Mouse (Mus musculus) kidney, adult 8-10 months (tissue): ENCODE measurements around the gene Cdk5rap3.
A peak's percentile ranks its signal among the peaks of the same experiment; 100 is the strongest.

ENCODE experiments used
- DNase-seq, 2 experiments: peaks; one replicate each; pipeline ENCODE4 v3.0.0; 2022

The Cdk5rap3 gene

DNA sequence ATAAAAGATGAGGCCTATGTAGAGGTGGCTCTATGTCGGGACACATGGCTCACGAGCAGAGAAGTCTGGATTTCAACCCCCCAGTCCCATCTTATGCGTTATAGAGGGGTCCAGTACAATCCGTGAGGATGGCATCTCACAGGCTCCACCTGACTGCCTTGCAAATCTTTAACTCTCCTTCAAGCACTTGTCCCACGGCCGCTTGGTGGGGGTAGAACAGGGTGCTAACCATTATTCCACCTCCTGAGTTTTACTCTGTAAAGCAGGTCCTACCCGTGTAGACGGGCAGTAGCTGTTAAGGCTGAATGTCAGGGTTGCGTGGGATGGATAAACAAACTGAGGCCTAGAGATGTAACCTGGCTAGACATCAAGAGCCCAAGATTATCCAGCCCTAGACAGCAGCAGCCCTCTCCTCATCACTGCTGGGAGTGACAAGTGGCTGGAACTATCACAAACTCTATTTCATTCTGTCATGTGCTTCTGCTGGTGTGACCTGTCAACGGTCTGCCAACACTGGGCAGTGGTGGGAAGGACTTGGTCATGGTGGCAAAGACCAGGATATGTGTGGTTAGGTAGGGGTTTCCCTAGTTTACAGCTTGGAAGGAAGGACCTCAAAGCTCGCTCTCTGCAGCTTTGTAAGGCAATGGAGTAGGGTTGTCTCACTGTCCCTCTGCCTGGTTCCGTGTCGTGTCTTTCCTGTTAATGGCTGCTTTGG is 17.4 kb upstream of the Cdk5rap3 start:
- DNase-seq = peak in 1 of 2 experiments; percentile 54

DNA sequence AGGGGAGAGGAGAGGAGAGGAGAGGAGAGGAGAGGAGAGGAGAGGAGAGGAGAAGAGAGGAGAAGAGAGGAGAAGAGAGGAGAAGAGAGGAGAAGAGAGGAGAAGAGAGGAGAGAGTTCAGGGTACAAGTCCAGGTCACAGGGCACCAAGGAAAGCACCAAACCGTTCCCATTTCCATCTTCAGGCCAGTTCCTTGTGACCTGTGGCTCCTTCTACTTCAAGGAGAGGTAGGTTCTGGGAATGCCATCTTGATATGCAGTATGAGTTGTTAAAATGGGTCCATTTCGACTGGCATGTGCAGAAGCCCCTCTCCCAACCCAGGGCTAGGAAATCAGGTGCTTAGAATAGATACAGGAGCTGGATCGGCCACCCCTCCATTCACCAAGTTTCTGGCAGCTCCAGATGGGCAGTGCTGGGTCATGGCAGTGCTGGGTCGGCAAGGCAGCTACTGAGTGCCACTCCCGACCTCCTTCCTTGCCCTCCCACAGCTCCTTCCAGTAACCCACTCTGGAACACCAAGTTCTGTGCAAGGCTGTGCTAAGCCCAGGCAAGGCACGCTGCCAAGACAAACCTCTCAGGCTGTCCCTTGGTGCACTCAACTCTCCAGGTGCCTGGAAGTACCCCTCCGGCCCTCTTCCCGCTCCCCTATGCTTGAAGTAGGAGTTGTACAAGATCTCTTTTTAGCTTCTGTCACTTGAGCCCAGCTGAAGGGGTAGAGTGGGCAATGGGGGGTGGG is 15.2 kb upstream of the Cdk5rap3 start:
- DNase-seq = peak; percentile 80 to 88

- DNase-seq = peak; percentile 81 to 88
Observed at GRCm38 (mm10) chr11:96929766-96930331, 13.6 kb upstream of the Cdk5rap3 start.

DNA sequence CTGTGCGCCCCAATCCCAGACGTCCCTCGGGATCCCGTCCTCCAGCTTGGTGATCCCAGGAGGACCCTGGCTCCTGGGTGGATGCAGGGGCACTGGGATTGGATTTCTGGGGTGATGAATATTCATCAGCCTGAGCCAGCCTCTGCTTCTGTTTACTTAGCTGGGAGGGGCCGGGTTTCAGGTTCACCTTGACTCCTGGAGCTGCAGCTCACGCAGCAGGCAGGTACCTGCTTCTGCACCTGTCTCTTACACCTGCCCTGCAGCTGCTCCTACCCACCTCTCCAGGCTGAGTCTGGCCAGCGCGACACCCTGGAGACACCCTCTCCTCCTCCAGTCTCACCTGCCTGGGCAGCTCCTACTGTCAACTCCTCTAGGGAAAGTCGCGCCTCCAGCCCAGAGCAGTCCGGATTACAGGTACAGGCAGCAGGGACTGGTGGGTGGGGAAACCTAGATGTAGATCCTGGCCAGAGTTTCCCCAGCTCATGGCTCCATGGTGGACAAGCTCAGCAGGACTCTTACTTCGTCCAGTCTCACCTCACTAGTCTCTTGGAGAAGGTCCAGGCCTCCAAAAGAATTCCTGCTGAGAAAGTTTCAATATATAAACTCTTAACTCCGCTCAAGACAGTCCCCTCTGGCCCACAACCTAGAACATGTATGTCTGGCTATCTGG is 12.9 kb upstream of the Cdk5rap3 start:
- DNase-seq = peak; percentile 86 to 90

DNA sequence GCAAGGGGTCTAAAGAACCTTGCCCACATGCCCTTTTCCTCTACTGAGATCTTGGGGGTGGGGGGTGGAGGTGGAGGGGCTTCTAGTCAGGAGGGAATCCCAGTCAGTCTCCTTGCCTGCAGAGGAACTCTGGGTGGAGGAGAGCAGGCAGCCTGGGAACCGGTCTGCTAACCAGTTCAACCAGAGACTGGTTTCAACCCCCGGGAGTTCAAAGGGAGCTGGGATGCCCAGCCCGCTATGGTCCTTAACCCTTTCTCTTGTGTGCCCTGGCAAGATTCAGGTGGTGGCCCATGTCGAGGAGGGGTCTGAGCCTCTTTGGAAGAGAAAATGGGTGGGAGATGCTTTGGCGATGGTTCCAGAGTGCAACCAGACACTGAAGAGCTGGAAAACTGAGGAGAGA is 12.4 kb upstream of the Cdk5rap3 start:
- DNase-seq = peak in 1 of 2 experiments; percentile 74

DNA sequence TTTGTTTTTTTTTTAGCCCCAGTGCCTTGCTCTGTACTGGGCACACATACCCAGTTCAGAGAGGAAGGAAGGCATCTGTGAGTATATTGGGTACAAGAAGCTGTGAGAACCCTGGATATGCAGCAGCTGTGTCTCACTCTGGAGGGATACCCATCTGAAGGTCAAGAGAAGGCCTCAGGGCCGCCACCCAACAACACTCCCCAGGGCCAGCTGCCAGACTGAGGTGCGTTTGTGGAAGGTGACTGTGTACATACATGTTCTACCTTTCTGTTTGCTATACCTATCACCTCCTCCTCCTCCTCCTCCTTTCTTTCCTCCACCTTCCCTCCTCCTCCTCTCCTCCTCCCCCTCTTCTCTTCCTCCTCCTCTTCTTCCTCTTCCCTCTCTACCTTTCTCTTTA is 11.8 kb upstream of the Cdk5rap3 start, which contains the start of gene Prr15l:
TSS of gene Prr15l (plus strand) at position 17 of the 400 bp plus-strand sequence.
- no peak for DNase-seq

- DNase-seq = no peak
Observed at GRCm38 (mm10) chr11:96926587-96926986, 10.3 kb upstream of the Cdk5rap3 start.

DNA sequence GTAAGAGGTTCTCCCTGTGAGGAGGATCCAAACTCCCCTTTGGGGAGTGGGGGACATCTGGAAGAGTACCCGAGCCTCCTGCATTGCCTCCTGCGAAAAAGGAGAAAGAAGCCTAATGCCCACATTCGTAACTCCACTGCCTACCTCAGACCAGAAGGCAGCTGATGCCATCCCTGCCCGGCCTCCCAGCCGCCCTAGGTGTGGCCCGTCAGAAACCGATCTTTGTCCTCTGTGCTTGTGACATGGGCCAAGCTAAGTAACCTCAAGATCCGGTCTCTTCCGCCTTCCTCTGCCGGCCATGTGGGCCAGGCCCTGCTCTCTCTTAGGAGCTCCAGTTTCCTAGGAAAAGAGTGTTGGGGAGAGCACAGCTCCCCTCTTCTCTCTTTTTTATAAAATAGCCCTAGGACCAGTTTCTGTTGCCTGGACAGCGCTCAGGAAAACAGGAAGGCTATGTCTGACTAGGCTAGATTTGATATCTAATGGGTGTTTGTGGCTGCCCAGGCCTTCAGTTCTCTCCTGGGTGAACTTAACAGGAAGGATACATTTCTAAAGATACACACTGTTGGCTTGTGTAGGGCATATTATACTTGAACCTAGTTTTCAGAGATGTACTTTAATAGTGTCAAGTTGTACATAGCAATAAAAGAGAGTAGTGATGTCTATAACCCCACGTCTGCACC is 9.3 kb upstream of the Cdk5rap3 start:
- peak in 1 of 2 experiments; percentile 51 for DNase-seq

DNA sequence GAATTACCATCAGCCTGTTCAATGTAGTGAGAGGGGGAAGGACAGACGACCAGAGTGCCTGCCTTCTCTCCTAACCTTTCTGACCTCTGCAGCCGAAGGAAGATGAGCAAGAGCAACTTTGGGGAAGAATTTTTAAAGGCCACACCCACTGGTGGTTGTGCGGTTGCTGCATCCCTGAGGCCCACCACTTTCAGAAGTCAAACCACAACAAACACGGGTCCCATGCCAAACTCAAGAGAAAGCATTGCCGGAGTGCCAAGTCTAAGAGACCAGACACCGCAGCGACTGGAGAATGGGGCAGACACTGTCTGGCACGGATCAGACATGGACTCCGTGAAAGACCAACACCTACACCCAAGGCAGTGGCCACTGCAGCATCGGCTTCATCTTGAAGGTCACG is 8.6 kb upstream of the Cdk5rap3 start:
- DNase-seq = no peak

DNA sequence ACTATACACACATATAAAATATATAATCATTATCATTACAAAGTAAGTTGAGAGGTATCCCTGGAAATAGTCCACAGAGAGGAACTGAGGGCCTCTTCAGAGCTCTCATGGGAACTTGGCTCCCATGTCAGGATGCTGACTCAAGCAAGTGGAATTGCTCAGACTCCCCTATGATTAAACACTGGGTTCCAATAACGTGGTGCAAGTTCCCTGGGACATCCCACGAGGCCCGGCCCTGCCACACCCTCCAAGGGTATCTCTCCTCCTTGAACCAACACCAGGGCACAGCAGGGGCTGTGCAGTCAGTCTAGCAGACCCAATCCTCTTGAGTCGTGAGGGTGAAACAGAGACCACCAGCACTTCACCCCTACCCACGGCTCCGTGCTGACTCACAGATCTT is 2.7 kb upstream of the Cdk5rap3 start:
- no peak for DNase-seq

DNA sequence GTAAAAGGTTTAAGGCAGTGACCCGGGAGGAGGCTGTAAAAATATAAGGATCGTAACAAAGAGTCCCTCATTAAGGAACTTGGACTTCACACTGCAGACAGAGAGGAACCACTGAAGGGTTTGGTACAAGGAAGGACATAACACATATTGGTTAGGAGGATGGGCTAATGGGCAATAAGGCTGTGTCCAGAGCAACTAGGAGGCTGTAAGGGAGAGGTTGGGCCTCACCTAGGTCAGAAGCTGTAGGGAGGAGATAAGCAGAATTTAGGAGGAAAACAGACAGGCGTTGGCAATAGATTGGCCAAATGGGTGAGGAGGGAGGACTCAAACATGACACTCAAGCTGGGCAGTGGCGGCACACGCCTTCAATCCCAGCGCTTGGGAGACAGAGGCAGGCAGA is 1.1 kb upstream of the Cdk5rap3 start:
- no peak for DNase-seq

DNA sequence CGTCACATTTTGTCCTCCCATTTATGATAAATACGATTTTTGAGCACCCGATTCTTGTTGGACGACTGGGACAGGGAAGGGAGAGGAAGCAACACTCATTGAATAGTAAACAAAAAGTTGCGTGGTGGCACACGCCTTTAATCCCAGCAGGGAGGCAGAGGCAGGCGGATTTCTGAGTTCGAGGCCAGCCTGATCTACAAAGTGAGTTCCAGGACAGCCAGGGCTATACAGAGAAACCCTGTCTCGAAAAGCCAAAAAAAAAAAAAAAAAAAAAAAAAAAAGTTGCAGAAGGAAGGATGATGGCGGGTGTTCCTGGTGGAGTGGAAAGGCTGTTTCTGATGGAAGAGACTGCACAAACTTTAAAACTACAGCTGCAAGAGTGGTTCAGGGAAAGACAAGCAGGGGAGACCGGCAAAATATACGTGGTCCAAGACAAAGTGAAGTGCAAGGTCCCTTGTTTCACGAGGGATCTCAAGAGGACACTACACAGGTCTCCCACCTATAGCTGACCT is 645 bp upstream of the Cdk5rap3 start:
- DNase-seq = no peak

DNA sequence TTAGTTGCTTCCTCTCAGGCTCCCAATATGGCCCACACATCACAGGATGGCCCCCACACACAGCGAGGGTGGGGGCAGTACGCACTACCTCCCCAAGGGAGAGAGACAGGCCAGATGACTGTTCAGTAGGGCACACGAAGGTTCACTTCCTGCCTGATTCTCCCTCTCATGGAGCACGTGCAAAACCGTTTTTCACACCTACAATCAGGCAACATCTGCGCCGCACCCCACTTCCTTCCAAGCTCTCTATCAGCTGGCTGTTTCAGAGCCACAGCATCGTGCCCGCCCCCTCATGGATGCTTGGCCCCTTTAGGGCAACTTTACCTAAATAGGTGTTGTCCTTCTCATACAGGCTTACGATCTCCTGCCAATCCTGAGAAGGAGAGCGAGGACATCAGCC is 3.6 kb downstream of the Cdk5rap3 start:
- DNase-seq = no peak

DNA sequence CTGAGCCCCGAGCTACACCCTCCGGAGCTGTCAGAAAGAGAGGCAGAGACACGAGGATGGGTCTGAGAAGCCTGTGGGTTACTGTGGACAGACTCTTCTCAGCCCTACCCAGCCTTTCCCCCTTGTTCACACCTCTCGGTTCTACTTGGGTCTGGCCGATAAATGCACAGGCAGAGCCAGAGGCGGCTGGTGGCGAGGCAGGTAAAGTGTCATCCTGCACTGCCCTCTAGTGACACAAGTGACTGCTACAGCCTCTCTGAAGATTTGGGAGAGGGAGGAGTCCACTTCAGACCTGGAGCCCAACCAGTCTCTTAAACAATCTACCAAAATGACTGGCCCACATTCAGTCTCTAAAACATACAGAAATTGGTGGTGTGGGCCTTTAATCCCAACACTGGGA is 6.3 kb downstream of the Cdk5rap3 start:
- peak; percentile 76 to 81 for DNase-seq

GRCm38 (mm10) chr11:96908594-96908993 is 7.7 kb downstream of the Cdk5rap3 start:
- no peak for DNase-seq

- peak; percentile 46 to 64 for DNase-seq
Observed at GRCm38 (mm10) chr11:96906431-96907161, 9.7 kb downstream of the Cdk5rap3 start.

DNA sequence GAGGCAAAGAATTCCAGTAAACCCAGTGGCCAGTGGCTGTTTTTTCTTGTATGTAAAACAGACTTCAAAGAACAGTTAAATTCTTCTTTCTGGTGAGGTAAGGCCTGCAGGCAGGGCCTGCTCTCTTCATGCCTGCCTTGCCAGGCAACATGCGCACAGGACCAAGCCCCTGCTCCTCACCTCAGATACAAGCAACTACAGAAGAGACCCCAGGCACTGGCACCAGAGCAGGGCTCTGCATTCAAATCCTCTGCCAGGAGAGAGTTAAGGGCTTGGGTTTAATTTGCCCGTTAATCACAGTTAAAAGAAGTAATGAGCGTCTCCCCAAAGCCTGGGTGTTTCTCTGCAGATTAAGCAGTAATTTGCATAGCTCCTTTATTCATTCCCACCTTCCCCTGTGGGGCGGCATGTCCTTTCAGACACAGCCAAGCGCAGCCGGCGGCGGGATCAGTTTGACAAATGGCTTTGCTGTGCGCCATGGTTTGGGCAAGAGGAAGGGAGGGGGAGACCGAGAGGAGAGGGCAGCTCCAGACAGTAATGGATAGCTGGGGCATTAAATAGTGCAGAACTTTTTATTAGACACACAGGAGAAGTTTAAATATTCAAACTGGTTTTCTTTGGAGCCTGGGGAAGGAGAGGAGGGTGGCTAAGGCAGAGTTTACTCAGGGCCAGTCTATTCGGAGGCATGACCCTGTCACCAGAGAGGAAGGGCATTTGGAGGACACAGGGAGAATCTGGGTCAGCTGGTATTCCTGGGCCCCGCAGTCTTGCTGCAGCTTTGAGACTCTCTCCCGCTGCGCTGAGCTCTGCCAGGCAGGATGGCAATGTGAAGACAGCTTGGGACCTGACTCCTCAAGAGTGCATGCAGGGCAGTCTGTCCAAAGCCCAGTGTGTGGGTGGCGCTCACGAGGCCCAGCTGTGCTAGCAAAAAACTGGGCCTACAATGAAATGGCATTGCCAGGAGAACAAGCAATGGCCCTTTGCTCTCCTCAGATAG is 13.4 kb downstream of the Cdk5rap3 start:
- DNase-seq = no peak

DNA sequence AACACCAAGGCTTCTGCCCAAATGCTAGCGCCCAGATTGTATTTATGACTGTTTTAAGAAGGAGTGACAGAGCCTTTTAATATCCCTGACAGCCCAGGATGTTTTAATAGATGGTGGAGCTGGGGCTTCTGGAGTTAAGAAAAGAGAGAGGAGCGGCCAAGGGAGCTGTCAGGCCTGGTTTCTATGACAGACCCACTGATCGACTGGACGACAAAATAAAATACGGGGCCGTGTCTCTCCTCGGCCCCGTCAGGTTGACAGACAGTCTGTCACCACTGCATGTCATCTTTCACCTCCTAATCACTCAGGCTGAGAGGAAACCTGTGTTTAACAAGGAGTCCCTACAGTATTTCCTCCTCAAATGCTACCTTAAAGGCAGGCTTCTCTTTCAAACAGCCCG is 15.0 kb downstream of the Cdk5rap3 start:
- no peak for DNase-seq

GRCm38 (mm10) chr11:96899449-96900306 is 16.6 kb downstream of the Cdk5rap3 start:
- no peak for DNase-seq

- DNase-seq = no peak
Observed at GRCm38 (mm10) chr11:96895886-96896285, 20.4 kb downstream of the Cdk5rap3 start.
